Mouse (Mus musculus): Measurements from ENCODE around the gene Cend1.

DNA sequence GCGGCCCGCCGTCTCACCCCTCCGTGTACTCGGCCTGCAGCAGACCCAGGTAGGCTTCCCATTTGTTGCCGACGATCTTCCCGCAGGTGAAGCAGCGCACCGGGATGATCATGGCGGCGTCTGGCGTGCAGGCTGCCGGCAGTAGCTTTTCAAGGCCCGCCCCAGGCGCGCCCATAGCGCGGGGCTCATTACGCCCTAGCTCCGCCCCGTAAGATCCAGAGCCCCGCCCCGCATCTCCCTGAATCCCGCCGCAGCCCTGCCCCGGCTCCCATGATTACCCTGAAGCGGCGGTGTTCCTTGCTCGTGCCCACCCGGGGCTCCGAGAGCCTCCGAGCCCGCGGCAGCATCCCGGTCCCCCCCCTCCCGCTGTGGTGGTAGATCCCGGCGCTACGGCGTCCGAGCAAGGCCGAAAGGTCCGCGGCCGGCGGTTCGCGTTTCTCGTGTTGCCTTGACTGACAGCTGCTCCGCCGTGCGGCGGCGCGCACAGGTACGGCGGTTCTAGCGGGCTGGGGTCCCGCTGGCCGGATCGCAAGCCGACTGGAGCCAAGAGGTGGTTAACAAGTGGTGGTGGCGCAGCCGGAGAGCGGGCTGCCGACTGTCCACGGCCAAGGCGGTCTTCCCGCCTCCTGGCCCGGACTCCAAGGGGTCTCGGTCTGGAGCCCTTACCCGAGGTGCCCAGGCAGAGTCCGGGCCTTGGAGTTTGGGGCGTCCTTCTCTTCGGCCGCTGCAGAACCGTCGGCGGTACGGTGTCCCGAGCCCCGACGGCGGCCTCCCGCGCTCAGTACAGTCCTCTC is 45.9 kb upstream of the Cend1 start, which contains the start of the genes Polr2l and Tspan4:
- peak; percentile 71; the same call in 1 of the 2 replicates for TF ChIP-seq POLR2A (IDR thresholded peaks at IDR 0.05; ENCODE audit: borderline replicate concordance, control insufficient read depth, low read depth, low read length)
- no peak for TF ChIP-seq CTCF (IDR thresholded peaks at IDR 0.05; ENCODE audit: control insufficient read depth, insufficient read depth, low read length)
